In genomic region chr7:25145896-25146295, GRCm38 (mm10) we compare ENCODE assay signal across 11 mouse cellular contexts. TPM values are rescaled to one million over a fixed set of nuclear protein-coding genes. Genes with fewer than 3 reads are reported as not detected.
DNase-seq lines count a peak whose midpoint lies in the region; ATAC-seq and TF ChIP-seq lines count a peak whose summit lies in the region.
"Had no signal": no experiment of that assay in that cellular context is flagged by ENCODE, and none has a peak within 500 bp of the region (broad histone marks: within the 10 kb centered on the region; RNA-seq: fewer than 3 reads in every experiment).

No protein-coding gene starts in this region.

- H3K4me1 ChIP-seq in heart, adult 2 months (ENCODE audit: control insufficient read depth, insufficient read depth, low read length), result no peaks in the 10 kb centered on the region
- H3K4me1 ChIP-seq in embryonic facial prominence, embryonic 13.5 days, result peaks cover 9% of the 10 kb centered on the region
- H3K4me1 ChIP-seq in intestine, embryonic 15.5 days (replicated peaks), result peaks cover 3% of the 10 kb centered on the region

- no peak overlapping the region for H3K4me3 ChIP-seq in heart, adult 2 months
- no peak overlapping the region for H3K4me3 ChIP-seq in embryonic facial prominence, embryonic 13.5 days
- H3K4me3 ChIP-seq in intestine, embryonic 15.5 days (replicated peaks), result no peak overlapping the region
- H3K4me3 ChIP-seq: midbrain, embryonic 15.5 days had no signal

- no peak for TF ChIP-seq POLR2A in heart, adult 2 months (IDR thresholded peaks at IDR 0.05; ENCODE audit: insufficient read depth, low read depth, low read length)

- H3K4me2 ChIP-seq in embryonic facial prominence, embryonic 13.5 days, result no peak overlapping the region
- no peak overlapping the region for H3K4me2 ChIP-seq in intestine, embryonic 15.5 days (replicated peaks)
- H3K4me2 ChIP-seq: midbrain, embryonic 15.5 days had no signal

- H3K27me3 ChIP-seq in heart, adult 2 months (ENCODE audit: control insufficient read depth, insufficient read depth, low read length), result no peaks in the 10 kb centered on the region
- peaks cover 45% of the 10 kb centered on the region for H3K27me3 ChIP-seq in embryonic facial prominence, embryonic 13.5 days
- no peaks in the 10 kb centered on the region for H3K27me3 ChIP-seq in splenic B cell, adult 2 months (ENCODE audit: control insufficient read depth, insufficient read depth, low read length, poor library complexity, severe bottlenecking)
- peaks cover 8% of the 10 kb centered on the region; the same call in 1 of the 2 replicates for H3K27me3 ChIP-seq in intestine, embryonic 15.5 days (replicated peaks)
- H3K27me3 ChIP-seq: midbrain, embryonic 15.5 days had no signal

- no peak overlapping the region for H3K9ac ChIP-seq in heart, adult 2 months (ENCODE audit: low read depth, low read length)
- H3K9ac ChIP-seq in embryonic facial prominence, embryonic 13.5 days, result no peak overlapping the region
- H3K9ac ChIP-seq in intestine, embryonic 15.5 days, result no peak overlapping the region
- H3K9ac ChIP-seq: midbrain, embryonic 15.5 days had no signal

- H3K36me3 ChIP-seq in heart, adult 2 months (ENCODE audit: control insufficient read depth, insufficient read depth, low read length), result no peaks in the 10 kb centered on the region
- no peaks in the 10 kb centered on the region for H3K36me3 ChIP-seq in embryonic facial prominence, embryonic 13.5 days
- no peaks in the 10 kb centered on the region for H3K36me3 ChIP-seq in splenic B cell, adult 2 months (ENCODE audit: control insufficient read depth, insufficient read depth, low read length, poor library complexity, severe bottlenecking)
- no peaks in the 10 kb centered on the region for H3K36me3 ChIP-seq in intestine, embryonic 15.5 days
- H3K36me3 ChIP-seq: midbrain, embryonic 15.5 days had no signal

- no peak for TF ChIP-seq CTCF in heart, adult 2 months (IDR thresholded peaks at IDR 0.05)

- H3K79me2 ChIP-seq in heart, adult 2 months (replicated peaks; ENCODE audit: control insufficient read depth, insufficient read depth, low read length), result no peaks in the 10 kb centered on the region

- no peaks in the 10 kb centered on the region for H3K9me3 ChIP-seq in embryonic facial prominence, embryonic 13.5 days
- no peaks in the 10 kb centered on the region for H3K9me3 ChIP-seq in intestine, embryonic 15.5 days
- H3K9me3 ChIP-seq: midbrain, embryonic 15.5 days had no signal

- no peak for TF ChIP-seq EP300 in heart, adult 2 months (IDR thresholded peaks at IDR 0.05; ENCODE audit: insufficient read depth, low read depth, low read length)

- WGBS in heart, adult 2 months, result 10% methylated on average over 10 of the region's 10 CpGs
- WGBS in embryonic facial prominence, embryonic 13.5 days, result 7% methylated on average over 10 of the region's 10 CpGs
- WGBS in intestine, embryonic 15.5 days, result 7% methylated on average over 10 of the region's 10 CpGs

- ATAC-seq in embryonic facial prominence, embryonic 13.5 days (ENCODE audit: insufficient number of reproducible peaks, insufficient read depth, low FRiP score, low TSS enrichment, low read depth), result 0 out of 2 replicates have a peak, but pooled peaks have one; percentile 34
- ATAC-seq in intestine, embryonic 15.5 days, result no peak
- ATAC-seq: midbrain, embryonic 15.5 days had no signal

- no peak overlapping the region for H3K27ac ChIP-seq in heart, adult 2 months
- no peak overlapping the region for H3K27ac ChIP-seq in embryonic facial prominence, embryonic 13.5 days
- H3K27ac ChIP-seq in intestine, embryonic 15.5 days, result no peak overlapping the region
- H3K27ac ChIP-seq: midbrain, embryonic 15.5 days had no signal

- intact Hi-C loops in heart, postnatal 10 days (cut with DNase I), result no loop called here
- intact Hi-C loops in heart, adult 2 months (cut with DNase I), result no loop called here

- DNase-seq in heart, postnatal 10 days, result peak; percentile 33 to 46
- DNase-seq in heart, adult 2 months, result no peak
- DNase-seq in ovary, postnatal 14 days (ENCODE audit: low spot score), result peak; percentile 32
- DNase-seq in ovary, adult 18-20 months (ENCODE audit: low spot score), result no peak
- peak; percentile 43 for DNase-seq in splenic B cell, adult 2 months (ENCODE audit: low read depth, low spot score)
- DNase-seq in natural killer cell, adult 2 months (ENCODE audit: low spot score in 2 of 2), result no peak
- DNase-seq: cerebellum, adult 11 months; gastrocnemius, postnatal 14 days had no signal

RNA-seq across cellular contexts. Expression of gene Pou2f2, which starts 33.6 kb away (rescaled TPM):
- total RNA-seq in heart, postnatal 10 days (2021), result under 1 TPM; 0.19 to 0.50 TPM
- total RNA-seq in heart, adult 2 months (2021), result under 1 TPM; 0.39 to 0.64 TPM
- 0.38 and 1.5 TPM in 2 replicates for polyA plus RNA-seq in heart, adult 2 months (2012; rRNA removed)
- 0.91 and 1.3 TPM in 2 replicates for polyA plus RNA-seq in embryonic facial prominence, embryonic 13.5 days (2015; fragmentation: Nextera tagmentation; extraction: Ambion mirVana)
- polyA plus RNA-seq in intestine, embryonic 15.5 days (2015; fragmentation: Nextera tagmentation; extraction: Ambion mirVana), result 1.8 TPM in 2 replicates

Comparison
In these comparisons a context has a peak if more than half of its experiments do, and no peak if none do; other contexts are left out.
1. DNase-seq: peak in heart, postnatal 10 days (2 of 2), ovary, postnatal 14 days (single experiment) and splenic B cell, adult 2 months (single experiment); none in heart, adult 2 months (0 of 2), ovary, adult 18-20 months (single experiment) and natural killer cell, adult 2 months (0 of 2).